Mouse (Mus musculus): ENCODE measurements around the gene Timm17b. TPM values are rescaled to one million over a fixed set of nuclear protein-coding genes. Genes with fewer than 3 reads are reported as not detected.

The Timm17b gene
- polyA plus RNA-seq (2016; fragmentation: Nextera tagmentation; extraction: Ambion mirVana) = 206 and 214 TPM in 2 replicates

GRCm38 (mm10) chrX:7898880-7899874, at the start of gene Timm17b, which contains the start of gene Pqbp1:
TSS of gene Timm17b (plus strand) at chrX:7899357.
TSS of gene Pqbp1 (minus strand) at chrX:7899269.
- 18% methylated on average over 62 of the region's 62 CpGs for WGBS
- H3K27ac ChIP-seq = peak within 1 kb of the TSS; percentile 89
- DNase-seq (ENCODE audit: low spot score) = peak; percentile 87
- H3K36me3 ChIP-seq = peaks cover 30% of the 10 kb centered on the region
- peaks cover 7% of the 10 kb centered on the region for H3K4me1 ChIP-seq (replicated peaks)
- 0 out of 2 replicates have a peak, but pooled peaks cover 8% of the 10 kb centered on the region for H3K9me3 ChIP-seq
- H3K27me3 ChIP-seq (ENCODE audit: insufficient read depth, poor library complexity, severe bottlenecking) = no peaks in the 10 kb centered on the region
- H3K4me3 ChIP-seq = peak within 1 kb of the TSS; percentile 60

GRCm38 (mm10) chrX:7854578-7854977, 44.6 kb upstream of the Timm17b start:
- WGBS = 56% methylated on average over 2 of the region's 2 CpGs
- peaks cover 51% of the 10 kb centered on the region for H3K36me3 ChIP-seq
- no peak overlapping the region for H3K27ac ChIP-seq
- no peaks in the 10 kb centered on the region for H3K4me1 ChIP-seq (replicated peaks)
- H3K9me3 ChIP-seq = no peaks in the 10 kb centered on the region
- H3K27me3 ChIP-seq (ENCODE audit: insufficient read depth, poor library complexity, severe bottlenecking) = no peaks in the 10 kb centered on the region
- DNase-seq (ENCODE audit: low spot score) = no peak
- no peak overlapping the region for H3K4me3 ChIP-seq

DNA sequence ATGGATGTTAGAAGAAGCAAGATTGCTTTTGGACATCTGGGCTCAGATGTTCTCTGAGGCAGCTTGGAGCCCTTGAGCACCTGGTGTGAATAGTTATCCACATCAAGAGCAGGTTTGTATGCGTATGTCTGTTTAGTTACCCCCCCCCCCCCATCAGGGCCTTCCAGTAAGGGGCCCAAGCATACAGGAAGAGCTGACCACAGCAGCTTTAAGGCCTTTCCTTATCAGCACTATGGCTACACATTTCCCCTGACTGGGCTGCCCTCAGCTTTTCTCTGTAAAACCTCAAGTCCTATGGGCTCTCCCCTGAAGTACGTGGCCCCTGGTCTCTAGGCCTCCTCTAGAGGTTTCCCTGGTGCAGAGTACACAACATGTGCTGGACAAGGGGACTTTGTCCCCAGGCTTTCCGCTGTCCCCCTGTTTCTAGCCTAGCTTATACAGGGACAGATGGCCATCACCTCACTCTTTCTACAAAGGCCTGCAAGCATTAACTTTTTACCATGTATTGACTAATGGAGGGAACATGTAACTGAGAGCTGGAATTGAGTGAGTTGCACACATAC, 39.9 kb upstream of the Timm17b start:
- Histone ChIP-seq H3K4me3 (no peak overlapping the region), H3K9me3 (no peaks in the 10 kb centered on the region), H3K27me3 (ENCODE audit: insufficient read depth, poor library complexity, severe bottlenecking) (no peaks in the 10 kb centered on the region), H3K27ac (no peak overlapping the region), H3K36me3 (peaks cover 34% of the 10 kb centered on the region), H3K4me1 (replicated peaks) (no peaks in the 10 kb centered on the region)
- no peak for DNase-seq (ENCODE audit: low spot score)
- WGBS = 84% methylated on average over 3 of the region's 3 CpGs

- Histone ChIP-seq H3K36me3 (peaks cover 26% of the 10 kb centered on the region), H3K4me1 (replicated peaks) (no peaks in the 10 kb centered on the region), H3K4me3 (no peak overlapping the region), H3K9me3 (no peaks in the 10 kb centered on the region), H3K27ac (no peak overlapping the region), H3K27me3 (ENCODE audit: insufficient read depth, poor library complexity, severe bottlenecking) (no peaks in the 10 kb centered on the region)
- DNase-seq (ENCODE audit: low spot score) = no peak
- 86% methylated on average over 1 of the region's 1 CpGs for WGBS
Measured at GRCm38 (mm10) chrX:7863181-7863580, 36.0 kb upstream of the Timm17b start.

GRCm38 (mm10) chrX:7864551-7864950, 34.6 kb upstream of the Timm17b start:
- 73% methylated on average over 3 of the region's 3 CpGs for WGBS
- H3K4me1 ChIP-seq (replicated peaks) = no peaks in the 10 kb centered on the region
- H3K27ac ChIP-seq = no peak overlapping the region
- peaks cover 19% of the 10 kb centered on the region for H3K36me3 ChIP-seq
- no peak overlapping the region for H3K4me3 ChIP-seq
- DNase-seq (ENCODE audit: low spot score) = no peak
- no peaks in the 10 kb centered on the region for H3K27me3 ChIP-seq (ENCODE audit: insufficient read depth, poor library complexity, severe bottlenecking)
- no peaks in the 10 kb centered on the region for H3K9me3 ChIP-seq

- Histone ChIP-seq H3K4me1 (replicated peaks) (no peaks in the 10 kb centered on the region), H3K36me3 (peaks cover 18% of the 10 kb centered on the region), H3K27ac (no peak overlapping the region), H3K9me3 (no peaks in the 10 kb centered on the region), H3K4me3 (no peak overlapping the region), H3K27me3 (ENCODE audit: insufficient read depth, poor library complexity, severe bottlenecking) (no peaks in the 10 kb centered on the region)
- 82% methylated on average over 2 of the region's 2 CpGs for WGBS
- no peak for DNase-seq (ENCODE audit: low spot score)
Measured at GRCm38 (mm10) chrX:7865343-7865742, 33.8 kb upstream of the Timm17b start.

DNA sequence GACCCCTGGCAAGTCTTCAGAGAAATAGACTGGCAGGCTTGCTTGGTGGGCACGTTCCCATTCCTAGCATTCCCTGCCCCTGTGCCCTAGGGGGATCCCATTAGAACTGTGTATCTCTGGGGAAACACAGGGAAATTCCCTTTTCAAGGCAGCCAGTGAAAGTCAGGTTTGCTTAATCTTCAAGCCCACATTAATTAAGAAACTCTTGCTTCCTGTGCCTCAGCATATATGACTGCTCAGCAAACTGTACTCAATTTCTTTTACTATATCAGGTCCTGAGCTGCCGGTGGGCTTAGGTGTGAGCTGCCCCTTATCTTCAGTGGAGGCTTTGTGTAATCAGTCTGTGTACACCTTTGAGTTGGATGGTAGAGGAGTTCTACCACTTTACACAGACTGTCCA, 33.4 kb upstream of the Timm17b start:
- 83% methylated on average over 2 of the region's 2 CpGs for WGBS
- no peaks in the 10 kb centered on the region for H3K9me3 ChIP-seq
- H3K27me3 ChIP-seq (ENCODE audit: insufficient read depth, poor library complexity, severe bottlenecking) = no peaks in the 10 kb centered on the region
- H3K4me3 ChIP-seq = no peak overlapping the region
- H3K27ac ChIP-seq = no peak overlapping the region
- peaks cover 16% of the 10 kb centered on the region for H3K36me3 ChIP-seq
- no peaks in the 10 kb centered on the region for H3K4me1 ChIP-seq (replicated peaks)
- DNase-seq (ENCODE audit: low spot score) = no peak

DNA sequence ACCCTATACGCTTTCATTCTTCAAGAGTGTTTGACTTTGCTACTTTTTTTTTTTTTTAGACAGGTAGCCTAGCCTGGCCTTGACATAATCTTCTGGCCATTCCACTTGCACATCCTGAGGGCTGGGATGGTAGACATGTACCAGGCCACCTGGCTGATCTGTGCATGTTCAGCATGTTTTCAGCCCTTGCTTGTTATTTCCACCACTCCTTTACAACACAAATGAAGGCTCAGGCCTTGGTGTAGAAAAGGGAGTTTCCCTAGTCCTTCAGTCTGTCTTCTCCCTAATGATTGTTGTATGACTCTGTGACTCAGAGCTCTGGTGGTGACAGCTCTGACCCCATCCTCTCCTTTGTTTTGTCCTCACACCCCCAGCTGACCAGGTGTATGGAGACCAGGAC, 32.0 kb upstream of the Timm17b start:
- 97% methylated on average over 1 of the region's 1 CpGs for WGBS
- no peak overlapping the region for H3K27ac ChIP-seq
- H3K4me3 ChIP-seq = no peak overlapping the region
- DNase-seq (ENCODE audit: low spot score) = no peak
- no peaks in the 10 kb centered on the region for H3K9me3 ChIP-seq
- H3K36me3 ChIP-seq = peaks cover 22% of the 10 kb centered on the region
- H3K4me1 ChIP-seq (replicated peaks) = no peaks in the 10 kb centered on the region
- H3K27me3 ChIP-seq (ENCODE audit: insufficient read depth, poor library complexity, severe bottlenecking) = no peaks in the 10 kb centered on the region

DNA sequence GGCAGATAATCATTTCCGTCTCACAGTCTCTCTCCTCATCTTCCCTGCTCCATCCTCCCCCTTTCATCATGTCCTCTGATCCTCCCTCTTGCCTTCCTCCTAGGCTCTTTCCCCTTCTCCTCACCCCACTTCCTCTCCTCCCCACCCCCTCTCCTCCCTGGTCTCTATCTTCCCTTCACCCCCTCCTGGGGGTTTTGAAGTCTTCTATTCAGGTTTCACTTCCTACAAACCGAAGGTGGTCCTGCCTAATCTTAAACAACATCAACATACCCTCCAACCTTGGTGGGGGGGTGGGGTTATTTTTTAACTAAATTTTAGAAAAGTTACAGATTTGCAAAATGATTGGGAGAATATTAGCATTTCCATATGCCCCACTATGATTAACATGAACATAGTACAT, 30.7 kb upstream of the Timm17b start:
- WGBS = 41% methylated on average over 2 of the region's 2 CpGs
- H3K4me1 ChIP-seq (replicated peaks) = no peaks in the 10 kb centered on the region

GRCm38 (mm10) chrX:7869826-7870225, 29.3 kb upstream of the Timm17b start:
- Histone ChIP-seq H3K4me3 (no peak overlapping the region), H3K27me3 (ENCODE audit: insufficient read depth, poor library complexity, severe bottlenecking) (no peaks in the 10 kb centered on the region), H3K27ac (no peak overlapping the region), H3K4me1 (replicated peaks) (no peaks in the 10 kb centered on the region), H3K9me3 (no peaks in the 10 kb centered on the region), H3K36me3 (peaks cover 49% of the 10 kb centered on the region)
- DNase-seq (ENCODE audit: low spot score) = no peak
- WGBS = 48% methylated on average over 3 of the region's 3 CpGs

More for the DNA sequence above, 30.7 kb upstream of the Timm17b start:
- Histone ChIP-seq H3K9me3 (no peaks in the 10 kb centered on the region), H3K27ac (no peak overlapping the region), H3K27me3 (ENCODE audit: insufficient read depth, poor library complexity, severe bottlenecking) (no peaks in the 10 kb centered on the region), H3K36me3 (peaks cover 36% of the 10 kb centered on the region), H3K4me3 (no peak overlapping the region)
- no peak for DNase-seq (ENCODE audit: low spot score)

DNA sequence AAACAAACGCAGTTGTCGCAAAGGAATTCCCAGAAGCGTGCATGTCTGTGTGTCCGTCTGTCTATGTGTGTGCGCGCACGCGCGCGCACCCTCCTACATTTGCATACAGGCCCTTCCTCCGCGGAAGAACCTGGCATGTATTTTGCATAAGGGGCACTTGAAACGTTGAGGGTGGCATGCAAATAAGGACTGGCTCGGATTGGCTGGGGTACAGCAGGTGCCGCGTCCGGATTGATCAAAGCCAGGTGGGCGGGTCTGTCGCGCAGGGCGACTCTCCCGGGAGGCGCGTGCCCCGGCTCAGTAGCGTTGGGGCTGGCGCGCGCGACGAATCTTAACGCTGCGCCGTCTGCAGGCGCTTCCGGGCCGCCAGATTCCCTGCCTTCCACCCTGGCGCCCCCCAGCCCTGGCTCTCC, 21.1 kb upstream of the Timm17b start, which contains the start of gene Pim2:
Gene Pim2, plus strand, starts transcription at position 256 of the 413 bp plus-strand sequence.
- peak within 1 kb of the TSS; percentile 60 for H3K4me3 ChIP-seq
- no peaks in the 10 kb centered on the region for H3K9me3 ChIP-seq
- peak; percentile 74 for DNase-seq (ENCODE audit: low spot score)
- peaks cover 14% of the 10 kb centered on the region for H3K4me1 ChIP-seq (replicated peaks)
- peaks cover 29% of the 10 kb centered on the region for H3K36me3 ChIP-seq
- H3K27me3 ChIP-seq (ENCODE audit: insufficient read depth, poor library complexity, severe bottlenecking) = no peaks in the 10 kb centered on the region
- peak within 1 kb of the TSS; percentile 69; the same call in 1 of the 2 replicates for H3K27ac ChIP-seq
- 17% methylated on average over 38 of the region's 38 CpGs for WGBS

DNA sequence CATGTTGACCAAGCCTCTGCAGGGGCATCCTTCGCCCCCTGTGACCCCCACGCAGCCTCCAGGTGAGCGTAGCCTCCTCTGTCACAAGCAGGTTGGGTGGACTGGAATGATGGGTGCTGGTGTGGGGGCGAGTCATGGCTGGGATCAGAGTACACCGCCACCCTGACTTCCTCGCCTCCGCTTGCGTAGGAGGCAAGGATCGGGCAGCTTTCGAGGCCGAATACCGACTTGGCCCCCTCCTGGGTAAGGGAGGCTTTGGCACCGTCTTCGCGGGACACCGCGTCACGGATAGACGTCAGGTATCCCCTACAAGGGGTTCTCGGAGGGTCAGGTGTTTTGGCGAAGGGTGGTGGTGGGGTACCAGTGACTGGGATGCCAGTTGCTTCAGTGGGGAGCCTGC, 20.7 kb upstream of the Timm17b start:
- peak overlapping the region; percentile 69; the same call in 1 of the 2 replicates for H3K27ac ChIP-seq
- no peaks in the 10 kb centered on the region for H3K27me3 ChIP-seq (ENCODE audit: insufficient read depth, poor library complexity, severe bottlenecking)
- peaks cover 25% of the 10 kb centered on the region for H3K36me3 ChIP-seq
- peaks cover 14% of the 10 kb centered on the region for H3K4me1 ChIP-seq (replicated peaks)
- H3K4me3 ChIP-seq = peak overlapping the region; percentile 60
- no peak for DNase-seq (ENCODE audit: low spot score)
- WGBS = 21% methylated on average over 21 of the region's 21 CpGs
- no peaks in the 10 kb centered on the region for H3K9me3 ChIP-seq

DNA sequence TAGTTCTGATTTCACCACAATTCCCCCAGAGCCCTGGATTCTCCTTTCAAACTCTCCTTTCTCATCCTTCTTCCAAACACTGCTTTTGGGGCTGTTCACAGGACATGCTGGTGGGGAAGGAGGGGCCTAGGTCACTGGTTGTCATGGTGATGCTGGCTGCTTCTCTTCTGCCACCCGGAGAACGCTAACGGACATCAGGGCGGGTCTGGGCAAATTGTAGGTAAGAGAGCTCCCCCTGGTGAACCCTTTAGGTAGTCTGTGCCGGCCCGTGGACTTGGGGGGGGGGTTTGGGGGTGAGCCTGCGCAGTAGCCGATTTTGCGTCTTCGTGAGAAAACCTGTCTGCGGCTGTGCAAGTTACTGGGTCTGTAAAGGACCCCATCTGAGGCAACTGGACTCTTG, 19.3 kb upstream of the Timm17b start:
- Histone ChIP-seq H3K27ac (no peak overlapping the region), H3K36me3 (peaks cover 11% of the 10 kb centered on the region), H3K27me3 (ENCODE audit: insufficient read depth, poor library complexity, severe bottlenecking) (no peaks in the 10 kb centered on the region), H3K9me3 (no peaks in the 10 kb centered on the region; the same call in 1 of the 2 replicates), H3K4me3 (peak overlapping the region; percentile 60), H3K4me1 (replicated peaks) (peaks cover 16% of the 10 kb centered on the region)
- 12% methylated on average over 11 of the region's 11 CpGs for WGBS
- DNase-seq (ENCODE audit: low spot score) = peak; percentile 73
